Mouse (Mus musculus): ENCODE results near the gene Nos2.
"Not testable (repeated sequence)": the region's sequence is repeated elsewhere in the genome, so short reads cannot be mapped to it uniquely, and the experiment has no call there.

Gene Nos2

GRCm38 (mm10) chr11:78959841-78960520 is 39.4 kb downstream of the Nos2 start:
- DNase-seq: peak; percentile 47

GRCm38 (mm10) chr11:78961221-78961620 is 40.6 kb downstream of the Nos2 start:
- DNase-seq: no peak

GRCm38 (mm10) chr11:78967371-78967770 is 46.8 kb downstream of the Nos2 start:
- DNase-seq: peak; percentile 44

GRCm38 (mm10) chr11:78968121-78968520 is 47.5 kb downstream of the Nos2 start:
- DNase-seq: no peak

- DNase-seq: no peak
Measured at GRCm38 (mm10) chr11:78971096-78971495, 50.5 kb downstream of the Nos2 start.

- DNase-seq: no peak
Measured at GRCm38 (mm10) chr11:78971746-78972145, 51.2 kb downstream of the Nos2 start.

- DNase-seq: no peak
Measured at GRCm38 (mm10) chr11:78972328-78972727, 51.7 kb downstream of the Nos2 start.

- no peak for DNase-seq
Measured at GRCm38 (mm10) chr11:78972811-78973351, 52.3 kb downstream of the Nos2 start.

GRCm38 (mm10) chr11:78973381-78974150 is 53.0 kb downstream of the Nos2 start:
- peak; percentile 50 for DNase-seq

- no peak for DNase-seq
Measured at GRCm38 (mm10) chr11:78976731-78977510, 56.3 kb downstream of the Nos2 start.

GRCm38 (mm10) chr11:78978176-78979019 is 57.8 kb downstream of the Nos2 start:
- DNase-seq: no peak

GRCm38 (mm10) chr11:78980083-78980634 is 59.6 kb downstream of the Nos2 start:
- DNase-seq: no peak

GRCm38 (mm10) chr11:78982042-78982441 is 61.5 kb downstream of the Nos2 start:
- DNase-seq: no peak

GRCm38 (mm10) chr11:78982513-78983291 is 62.1 kb downstream of the Nos2 start:
- DNase-seq: no peak

- no peak for DNase-seq
Measured at GRCm38 (mm10) chr11:78983539-78983938, 63.0 kb downstream of the Nos2 start.

- peak; percentile 85 for DNase-seq
Measured at GRCm38 (mm10) chr11:78984483-78985177, 64.0 kb downstream of the Nos2 start, which contains the start of gene Lgals9. Lgals9 (minus strand) TSS chr11:78984946.

GRCm38 (mm10) chr11:78985505-78985904 is 64.9 kb downstream of the Nos2 start:
- DNase-seq: no peak

GRCm38 (mm10) chr11:78986311-78987002 is 65.9 kb downstream of the Nos2 start:
- DNase-seq: no peak

- DNase-seq: not testable (repeated sequence)
Measured at GRCm38 (mm10) chr11:78989206-78989605, 68.6 kb downstream of the Nos2 start.

- no peak for DNase-seq
Measured at GRCm38 (mm10) chr11:78990096-78990495, 69.5 kb downstream of the Nos2 start.

Data from kidney, postnatal 14 days (tissue).